Mouse (Mus musculus) MEL (cell line): ENCODE data around the gene Gm10518. TPM values are rescaled to one million over a fixed set of nuclear protein-coding genes. Genes with fewer than 3 reads are reported as not detected.
A peak's percentile ranks its signal among the peaks of the same experiment; 100 is the strongest.

Experiments used
- DNase-seq: peaks from one replicate; pipeline ENCODE4 v3.0.0; 2011; ENCODE audit warnings: low read depth, low spot score
- H3K27ac ChIP-seq: 2 replicates; pipeline ENCODE4 v1.5.1; 2012; ENCODE audit warnings: low read depth, mild to moderate bottlenecking, control low read depth, low read length, moderate library complexity; ENCODE audit not compliant: control insufficient read depth
- H3K27me3 ChIP-seq, 2 experiments: fragments of 150-350 bp in 1 of 2; sonication (generic) in 1 of 2; 2 replicates each; pipeline ENCODE4 v1.6.1; 2012; ENCODE audit warnings: low read length in 2 of 2, mild to moderate bottlenecking in 2 of 2, improper control_type of control experiment in 1 of 2, moderate library complexity in 1 of 2; ENCODE audit not compliant: insufficient read depth in 2 of 2, control insufficient read depth in 1 of 2
- H3K36me3 ChIP-seq, 2 experiments: 2 replicates each; pipeline ENCODE4 v1.6.1; 2012 to 2014; ENCODE audit warnings: low read length in 2 of 2, improper control_type of control experiment in 1 of 2, inconsistent platforms in 1 of 2, mild to moderate bottlenecking in 1 of 2; ENCODE audit not compliant: insufficient read depth in 2 of 2, control insufficient read depth in 1 of 2
- H3K4me1 ChIP-seq, 2 experiments: fragments of 150-350 bp in 1 of 2; sonication (generic) in 1 of 2; 2 replicates each; pipeline ENCODE4 v1.6.1; 2012; ENCODE audit warnings: low read length in 2 of 2, improper control_type of control experiment in 1 of 2, mild to moderate bottlenecking in 1 of 2; ENCODE audit not compliant: insufficient read depth in 2 of 2, control insufficient read depth in 1 of 2
- H3K4me3 ChIP-seq, 2 experiments: fragments of 150-350 bp in 1 of 2; sonication (generic) in 1 of 2; 2 replicates each; pipeline ENCODE4 v1.5.1; 2012; ENCODE audit warnings: low read depth in 2 of 2, low read length in 2 of 2, mild to moderate bottlenecking in 2 of 2, moderate library complexity in 2 of 2, control low read depth in 1 of 2, improper control_type of control experiment in 1 of 2; ENCODE audit not compliant: control insufficient read depth in 1 of 2, insufficient read depth in 1 of 2
- H3K79me2 ChIP-seq: 2 replicates; pipeline ENCODE4 v1.6.1; 2012; ENCODE audit warnings: mild to moderate bottlenecking, low read length, moderate library complexity; ENCODE audit not compliant: control insufficient read depth, poor library complexity, insufficient read depth
- H3K9ac ChIP-seq: 2 replicates; pipeline ENCODE4 v1.6.1; 2012; ENCODE audit warnings: low read depth, mild to moderate bottlenecking, control low read depth, low read length, moderate library complexity; ENCODE audit not compliant: control insufficient read depth, poor library complexity, severe bottlenecking
- H3K9me3 ChIP-seq: fragments of 150-350 bp; sonication (generic); replicated peaks from 2 replicates; pipeline ENCODE4 v1.6.1; 2012; ENCODE audit warnings: mild to moderate bottlenecking, low read length, improper control_type of control experiment, moderate library complexity; ENCODE audit not compliant: insufficient read depth
- BHLHE40 ChIP-seq: IDR thresholded peaks from 2 replicates; pipeline ENCODE4 v1.6.1; 2012; ENCODE audit warnings: low read depth, mild to moderate bottlenecking, inconsistent platforms, low read length, improper control_type of control experiment, borderline replicate concordance
- CHD2 ChIP-seq: IDR thresholded peaks from 2 replicates; pipeline ENCODE4 v1.6.1; 2011; ENCODE audit warnings: low read length, improper control_type of control experiment
- CTCF ChIP-seq, 3 experiments: IDR thresholded peaks in 2 of 3; conservative IDR thresholded peaks in 1 of 3; 2 replicates each; pipeline ENCODE4 v1.5.1; 2011 to 2012; ENCODE audit warnings: low read length in 3 of 3, low read depth in 2 of 3, mild to moderate bottlenecking in 2 of 3, improper control_type of control experiment in 1 of 3, inconsistent platforms in 1 of 3, mixed read lengths in 1 of 3, moderate library complexity in 1 of 3; ENCODE audit not compliant: control insufficient read depth in 1 of 3, insufficient read depth in 1 of 3, poor library complexity in 1 of 3, severe bottlenecking in 1 of 3
- E2F4 ChIP-seq: IDR thresholded peaks from 2 replicates; pipeline ENCODE4 v1.6.1; 2011; ENCODE audit warnings: low read depth, low read length, improper control_type of control experiment, borderline replicate concordance
- ELF1 ChIP-seq: IDR thresholded peaks from 2 replicates; pipeline ENCODE4 v1.6.1; 2014; ENCODE audit warnings: low read depth, mild to moderate bottlenecking, inconsistent platforms, low read length, improper control_type of control experiment, moderate library complexity
- EP300 ChIP-seq, 2 experiments: IDR thresholded peaks; 2 replicates each; pipeline ENCODE4 v1.6.1; 2011; ENCODE audit warnings: improper control_type of control experiment in 2 of 2, low read length in 2 of 2, low read depth in 1 of 2, mild to moderate bottlenecking in 1 of 2
- GABPA ChIP-seq: IDR thresholded peaks from 2 replicates; pipeline ENCODE4 v1.6.1; 2012; ENCODE audit warnings: low read depth, mild to moderate bottlenecking, inconsistent platforms, low read length, improper control_type of control experiment, moderate library complexity
- HCFC1 ChIP-seq: IDR thresholded peaks from 2 replicates; pipeline ENCODE4 v1.6.1; 2012; ENCODE audit warnings: low read depth, mild to moderate bottlenecking, inconsistent platforms, low read length, improper control_type of control experiment, moderate library complexity
- KAT2A ChIP-seq: conservative IDR thresholded peaks from 2 replicates; pipeline ENCODE4 v1.6.1; 2012; ENCODE audit warnings: low read depth, low read length, improper control_type of control experiment, inconsistent platforms
- MAFK ChIP-seq: IDR thresholded peaks from 2 replicates; pipeline ENCODE4 v1.6.1; 2011; ENCODE audit warnings: low read depth, mild to moderate bottlenecking, low read length, improper control_type of control experiment, borderline replicate concordance
- MAZ ChIP-seq: IDR thresholded peaks from 2 replicates; pipeline ENCODE4 v1.6.1; 2012; ENCODE audit warnings: low read depth, mild to moderate bottlenecking, inconsistent platforms, low read length, improper control_type of control experiment
- MEF2A ChIP-seq: IDR thresholded peaks from 2 replicates; pipeline ENCODE4 v1.6.1; 2014; ENCODE audit warnings: low read depth, mild to moderate bottlenecking, inconsistent platforms, low read length, improper control_type of control experiment; ENCODE audit not compliant: poor library complexity, insufficient replicate concordance, severe bottlenecking; ENCODE audit errors: extremely low read depth
- MXI1 ChIP-seq: IDR thresholded peaks from 2 replicates; pipeline ENCODE4 v1.6.1; 2011; ENCODE audit warnings: mild to moderate bottlenecking, low read depth, low read length, improper control_type of control experiment
- MYC ChIP-seq: IDR thresholded peaks from 2 replicates; pipeline ENCODE4 v1.6.1; 2011; ENCODE audit warnings: low read depth, mild to moderate bottlenecking, low read length, improper control_type of control experiment, moderate library complexity
- NELFE ChIP-seq: IDR thresholded peaks from 2 replicates; pipeline ENCODE4 v1.6.1; 2011; ENCODE audit warnings: low read depth, low read length, improper control_type of control experiment
- NRF1 ChIP-seq: IDR thresholded peaks from 2 replicates; pipeline ENCODE4 v1.6.1; 2014; ENCODE audit warnings: low read depth, mild to moderate bottlenecking, inconsistent platforms, low read length, improper control_type of control experiment, moderate library complexity; ENCODE audit not compliant: poor library complexity, insufficient read depth, severe bottlenecking
- POLR2A ChIP-seq, 2 experiments: IDR thresholded peaks; 2 replicates each; pipeline ENCODE4 v1.6.1; 2011 to 2012; ENCODE audit warnings: low read length in 2 of 2, mild to moderate bottlenecking in 2 of 2, control low read depth in 1 of 2, improper control_type of control experiment in 1 of 2, low read depth in 1 of 2, moderate library complexity in 1 of 2; ENCODE audit not compliant: control insufficient read depth in 1 of 2, insufficient read depth in 1 of 2, poor library complexity in 1 of 2
- POLR2AphosphoS2 ChIP-seq: IDR thresholded peaks from 2 replicates; pipeline ENCODE4 v1.6.1; 2011; ENCODE audit warnings: low read length, improper control_type of control experiment
- RAD21 ChIP-seq: IDR thresholded peaks from 2 replicates; pipeline ENCODE4 v1.6.1; 2011; ENCODE audit warnings: mild to moderate bottlenecking, low read depth, low read length, improper control_type of control experiment
- SMC3 ChIP-seq: IDR thresholded peaks from 2 replicates; pipeline ENCODE4 v1.6.1; 2011; ENCODE audit warnings: low read depth, low read length, improper control_type of control experiment
- TAL1 ChIP-seq: IDR thresholded peaks from 2 replicates; pipeline ENCODE4 v1.6.1; 2012; ENCODE audit warnings: mild to moderate bottlenecking, inconsistent platforms, low read length, moderate library complexity, mixed read lengths
- TCF12 ChIP-seq: IDR thresholded peaks from 2 replicates; pipeline ENCODE4 v1.6.1; 2014; ENCODE audit warnings: low read depth, mild to moderate bottlenecking, inconsistent platforms, low read length, improper control_type of control experiment, moderate library complexity
- UBTF ChIP-seq: IDR thresholded peaks from 2 replicates; pipeline ENCODE4 v1.6.1; 2012; ENCODE audit warnings: low read depth, mild to moderate bottlenecking, inconsistent platforms, low read length, improper control_type of control experiment, moderate library complexity, borderline replicate concordance; ENCODE audit not compliant: insufficient read depth
- USF1 ChIP-seq: IDR thresholded peaks from 2 replicates; pipeline ENCODE4 v1.6.1; 2014; ENCODE audit warnings: low read depth, mild to moderate bottlenecking, inconsistent platforms, low read length, improper control_type of control experiment, moderate library complexity
- USF2 ChIP-seq, 2 experiments: IDR thresholded peaks; 2 replicates each; pipeline ENCODE4 v1.6.1; 2011 to 2012; ENCODE audit warnings: improper control_type of control experiment in 2 of 2, low read length in 2 of 2, borderline replicate concordance in 1 of 2, inconsistent platforms in 1 of 2, low read depth in 1 of 2, mild to moderate bottlenecking in 1 of 2; ENCODE audit not compliant: insufficient read depth in 1 of 2
- ZC3H11A ChIP-seq: IDR thresholded peaks from 2 replicates; pipeline ENCODE4 v1.6.1; 2012; ENCODE audit warnings: low read depth, mild to moderate bottlenecking, inconsistent platforms, low read length, improper control_type of control experiment
- ZKSCAN1 ChIP-seq: IDR thresholded peaks from 2 replicates; pipeline ENCODE4 v1.6.1; 2012; ENCODE audit warnings: low read depth, mild to moderate bottlenecking, inconsistent platforms, low read length, improper control_type of control experiment, moderate library complexity
- ZMIZ1 ChIP-seq: IDR thresholded peaks from 2 replicates; pipeline ENCODE4 v1.6.1; 2012; ENCODE audit warnings: low read depth, mild to moderate bottlenecking, inconsistent platforms, low read length, improper control_type of control experiment, moderate library complexity
- ZNF384 ChIP-seq: IDR thresholded peaks from 2 replicates; pipeline ENCODE4 v1.6.1; 2012; ENCODE audit warnings: low read depth, mild to moderate bottlenecking, inconsistent platforms, low read length, improper control_type of control experiment
- polyA plus RNA-seq, 2 experiments: library from polyadenylated mRNA; stranded (reverse) in 1 of 2; unstranded in 1 of 2; fragments of >175 nt in 1 of 2; fragments of >200 nt in 1 of 2; gene quantifications; 2 replicates each; pipeline versions ENCODE4 v1.2.1 to v1.2.4; 2012; ENCODE audit warnings: low replicate concordance in 2 of 2, low read depth in 1 of 2; ENCODE audit not compliant: insufficient read length in 2 of 2, insufficient read depth in 1 of 2, missing spikeins in 1 of 2
- total RNA-seq: library from RNA; depleted of rRNA; stranded (reverse); fragments of 300-350 nt; gene quantifications from 2 replicates; pipeline ENCODE4 v1.2.3, GENCODE M21; 2012

Gene Gm10518
- total and polyA plus RNA-seq, 3 experiments = 0.42 to 5.2 TPM; not detected in 1

DNA sequence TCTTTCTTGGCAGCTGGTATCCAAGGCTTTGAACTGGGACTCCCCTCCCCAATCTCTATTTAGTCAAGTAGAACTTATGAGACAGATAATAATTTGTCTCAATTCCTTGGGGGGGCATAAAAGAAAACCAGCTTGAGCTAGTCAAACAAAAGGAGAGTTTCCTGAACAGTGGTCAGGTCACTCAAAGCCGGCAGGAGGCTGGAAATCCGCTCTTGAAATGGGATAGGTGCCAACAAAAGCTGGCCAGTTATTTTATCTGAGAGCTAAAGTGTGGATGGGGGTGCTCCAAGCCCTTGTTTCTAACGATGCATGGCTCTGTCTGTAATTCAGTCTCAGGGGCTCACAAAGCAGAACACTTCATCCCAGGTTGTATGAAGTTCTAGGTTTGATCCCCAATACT, 40.8 kb downstream of the Gm10518 start:
- H3K4me3 ChIP-seq = no peak overlapping the region
- TF ChIP-seq TAL1 (no peak), E2F4 (no peak), BHLHE40 (no peak), MAZ (no peak), TCF12 (no peak), MXI1 (no peak), KAT2A (no peak), CHD2 (no peak), SMC3 (no peak), USF2 (IDR thresholded peaks at IDR 0.05; ENCODE audit: borderline replicate concordance in 1 of 2, insufficient read depth in 1 of 2, low read depth in 1 of 2, low read length in 2 of 2) (no peak), ZKSCAN1 (no peak), USF1 (no peak)
- peaks cover 0 to 11% of the 10 kb centered on the region in 2 experiments; a peak in 3 of 4 replicates for H3K4me1 ChIP-seq
- DNase-seq = no peak
- no peak overlapping the region for H3K9ac ChIP-seq
- no peaks in the 10 kb centered on the region for H3K27me3 ChIP-seq
- H3K79me2 ChIP-seq = no peaks in the 10 kb centered on the region
- H3K9me3 ChIP-seq = no peaks in the 10 kb centered on the region
- peaks cover 0 to 5% of the 10 kb centered on the region in 2 experiments; a peak in 2 of 4 replicates for H3K36me3 ChIP-seq
- no peak overlapping the region for H3K27ac ChIP-seq

DNA sequence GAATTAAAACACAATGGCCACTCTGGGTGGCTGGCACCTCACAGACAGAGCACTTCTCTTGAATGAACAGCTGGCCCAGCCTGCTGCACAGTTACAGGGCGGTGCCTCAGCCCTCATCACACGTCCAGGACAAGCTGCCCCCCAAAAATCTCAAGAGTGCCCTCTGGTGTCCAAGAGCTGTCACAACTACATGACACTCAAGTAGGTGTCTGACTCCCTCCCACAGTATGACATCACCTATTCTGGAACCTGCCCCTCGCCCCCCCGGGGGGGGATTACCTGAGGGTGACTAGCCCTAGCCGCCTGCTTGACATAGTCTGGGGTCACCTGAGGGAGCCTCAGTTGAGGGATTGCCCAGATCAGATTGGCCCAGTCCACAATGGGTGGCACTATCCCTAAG, 41.7 kb downstream of the Gm10518 start:
- no peaks in the 10 kb centered on the region for H3K79me2 ChIP-seq
- H3K9ac ChIP-seq = no peak overlapping the region
- H3K36me3 ChIP-seq = peaks cover 0 to 5% of the 10 kb centered on the region in 2 experiments; a peak in 2 of 4 replicates
- H3K4me1 ChIP-seq = peaks cover 0 to 11% of the 10 kb centered on the region in 2 experiments; a peak in 3 of 4 replicates
- H3K27ac ChIP-seq = no peak overlapping the region
- no peaks in the 10 kb centered on the region for H3K27me3 ChIP-seq
- TF ChIP-seq EP300 (IDR thresholded peaks at IDR 0.05; ENCODE audit: low read depth in 1 of 2, low read length in 2 of 2) (no peak), ELF1 (no peak), TAL1 (no peak), RAD21 (peak; percentile 77), CTCF (IDR thresholded peaks at IDR 0.05 in 2 of 3, conservative IDR thresholded peaks at IDR 0.05 in 1 of 3; ENCODE audit: control insufficient read depth in 1 of 3, insufficient read depth in 1 of 3, low read depth in 2 of 3, low read length in 3 of 3, poor library complexity in 1 of 3, severe bottlenecking in 1 of 3) (peak; percentile 66 to 92 (median 77)), MAFK (no peak), GABPA (no peak), NELFE (no peak), ZMIZ1 (no peak), POLR2A (IDR thresholded peaks at IDR 0.05; ENCODE audit: control insufficient read depth in 1 of 2, insufficient read depth in 1 of 2, low read depth in 1 of 2, low read length in 2 of 2, poor library complexity in 1 of 2) (no peak), MAZ (peak; percentile 76), NRF1 (no peak), HCFC1 (no peak), ZC3H11A (peak; percentile 84), SMC3 (peak; percentile 95), UBTF (no peak), POLR2AphosphoS2 (no peak), KAT2A (no peak), MEF2A (no peak), MXI1 (no peak), E2F4 (no peak), ZNF384 (no peak), MYC (no peak), ZKSCAN1 (no peak)
- no peak overlapping the region for H3K4me3 ChIP-seq
- H3K9me3 ChIP-seq = no peaks in the 10 kb centered on the region
- peak; percentile 88 for DNase-seq
